Mouse (Mus musculus) heart, postnatal 0 days (tissue): ENCODE measurements around the gene Flot1. TPM values are rescaled to one million over a fixed set of nuclear protein-coding genes. Genes with fewer than 3 reads are reported as not detected.
A peak's percentile ranks its signal among the peaks of the same experiment; 100 is the strongest.

ENCODE experiments used
- ATAC-seq: fragments of 200-750 bp; cut with Nextera tagmentation; 2 replicates; pipeline ENCODE4 v1.8.0; 2017; ENCODE audit warnings: low read depth, moderate number of reproducible peaks, moderate library complexity; ENCODE audit not compliant: insufficient read depth
- DNase-seq: peaks from one replicate; pipeline ENCODE4 v3.0.0-alpha.2; 2016; ENCODE audit warnings: low spot score
- H3K27ac ChIP-seq: fragments of 300-500 bp; sonication (generic); 2 replicates; pipeline ENCODE4 v1.5.1; 2014; ENCODE audit warnings: low read depth, mild to moderate bottlenecking
- H3K27me3 ChIP-seq: fragments of 300-500 bp; sonication (generic); 2 replicates; pipeline ENCODE4 v1.6.1; 2014; ENCODE audit warnings: low read length, mixed read lengths; ENCODE audit not compliant: control insufficient read depth, insufficient read depth
- H3K36me3 ChIP-seq: fragments of 300-500 bp; sonication (generic); replicated peaks from 2 replicates; pipeline ENCODE4 v1.6.1; 2014; ENCODE audit warnings: low read length, mixed read lengths; ENCODE audit not compliant: control insufficient read depth, insufficient read depth
- H3K4me1 ChIP-seq: fragments of 300-500 bp; sonication (generic); 2 replicates; pipeline ENCODE4 v1.6.1; 2014; ENCODE audit warnings: antibody characterized with exemption; ENCODE audit not compliant: control insufficient read depth, insufficient read depth
- H3K4me2 ChIP-seq: fragments of 300-500 bp; sonication (generic); 2 replicates; pipeline ENCODE4 v1.6.1; 2014; ENCODE audit warnings: low read depth, mild to moderate bottlenecking, low read length, moderate library complexity
- H3K4me3 ChIP-seq: fragments of 300-500 bp; sonication (generic); 2 replicates; pipeline ENCODE4 v1.5.1; 2014; ENCODE audit warnings: low read depth, low read length
- H3K9ac ChIP-seq: fragments of 300-500 bp; sonication (generic); replicated peaks from 2 replicates; pipeline ENCODE4 v1.6.1; 2014; ENCODE audit warnings: low read depth, low read length, mixed read lengths
- H3K9me3 ChIP-seq: fragments of 300-500 bp; sonication (generic); replicated peaks from 2 replicates; pipeline ENCODE4 v1.6.1; 2016; ENCODE audit warnings: low read length; ENCODE audit not compliant: control insufficient read depth
- CTCF ChIP-seq: IDR thresholded peaks from 2 replicates; pipeline ENCODE4 v1.5.1; 2016; ENCODE audit warnings: antibody characterized with exemption, control low read depth, low read depth
- EP300 ChIP-seq: IDR thresholded peaks from 2 replicates; pipeline ENCODE4 v1.6.1; 2016; ENCODE audit warnings: antibody characterized with exemption, low read depth
- WGBS: fragments of 180-500 bp; shearing (Covaris S2); extraction: QIAGEN DNeasy Blood & Tissue Kit; methylation state at CpG from one replicate; pipeline ENCODE4 v1.1.7; 2014; 5-methylcytosine and 5-hydroxymethylcytosine counted together
- polyA plus RNA-seq: library from polyadenylated mRNA; unstranded; fragments of >200 nt; fragmentation: Nextera tagmentation; extraction: Ambion mirVana; gene quantifications from 2 replicates; pipeline ENCODE4 v1.2.1, GENCODE M21; 2015
- total RNA-seq: library from RNA; depleted of rRNA; stranded (reverse); fragments of >200 nt; gene quantifications from 2 replicates; pipeline ENCODE4 v1.2.3, GENCODE M21; 2014; ENCODE audit warnings: low replicate concordance; rRNA removed

Gene Flot1
- total RNA-seq (161 and 163 TPM in 2 replicates), polyA plus RNA-seq (122 and 132 TPM in 2 replicates)

DNA sequence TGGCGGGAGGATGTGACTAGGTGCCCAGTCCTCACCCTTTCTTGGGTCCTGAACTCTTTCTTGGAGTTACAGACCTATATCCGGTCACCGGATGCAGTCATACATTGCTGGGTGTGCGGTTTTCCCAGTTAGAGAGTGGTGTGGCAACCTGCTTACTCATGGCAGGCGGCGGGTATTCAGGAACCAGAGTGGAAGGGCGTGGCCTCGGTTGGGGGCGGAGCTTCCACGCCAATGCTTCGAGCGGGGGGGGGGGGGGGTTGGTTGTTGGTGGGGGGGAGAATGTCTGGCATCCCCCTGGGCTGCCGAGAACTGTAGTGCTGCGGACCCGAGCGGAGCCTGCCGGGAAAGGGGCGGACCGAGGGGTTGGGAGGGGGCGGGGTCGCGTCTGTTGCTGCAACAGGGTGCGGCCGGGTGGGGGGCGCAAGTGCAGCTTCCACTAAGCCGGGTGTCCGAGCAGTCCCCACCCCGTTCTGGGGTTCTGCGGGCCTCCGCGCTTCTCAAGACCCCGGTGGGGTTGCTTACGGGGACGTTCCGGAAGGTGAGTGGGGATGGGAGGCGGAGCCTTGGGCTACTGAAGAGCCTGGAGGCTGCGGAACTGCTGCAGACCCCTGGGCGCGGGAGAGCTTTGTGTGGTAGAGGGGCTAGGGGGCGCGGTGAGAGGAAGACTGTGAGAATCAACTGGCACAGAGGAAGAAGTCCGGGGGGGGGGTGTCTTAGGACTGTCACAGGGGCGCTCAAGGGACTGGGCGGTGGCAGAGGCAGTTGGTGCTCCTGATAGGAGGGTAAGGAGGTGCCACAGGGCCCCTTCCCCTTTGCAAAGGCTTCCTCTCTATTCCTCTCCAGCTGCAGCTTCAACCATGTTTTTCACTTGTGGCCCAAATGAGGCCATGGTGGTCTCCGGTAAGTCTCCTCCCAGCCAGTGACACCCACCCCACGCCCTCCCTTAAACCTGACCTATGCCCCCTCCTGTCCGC is at the start of gene Flot1:
Gene Flot1 (plus strand): TSS at position 267 of the 974 bp plus-strand sequence.
- WGBS: under 1% methylated on average over 35 of the region's 47 CpGs
- no peak; the same call in 1 of the 2 replicates for TF ChIP-seq EP300
- TF ChIP-seq CTCF: no peak
- no peaks in the 10 kb centered on the region for H3K9me3 ChIP-seq
- peak; percentile 84 for ATAC-seq
- peak within 1 kb of the TSS; percentile 67 for H3K4me3 ChIP-seq
- 0 out of 2 replicates have a peak, but pooled peaks cover 3% of the 10 kb centered on the region for H3K4me1 ChIP-seq
- peak; percentile 95 for DNase-seq
- peak within 1 kb of the TSS; percentile 60 for H3K9ac ChIP-seq
- peak within 1 kb of the TSS; percentile 79 for H3K4me2 ChIP-seq
- H3K36me3 ChIP-seq: peaks cover 38% of the 10 kb centered on the region
- H3K27me3 ChIP-seq: no peaks in the 10 kb centered on the region
- peak within 1 kb of the TSS; percentile 86 for H3K27ac ChIP-seq

DNA sequence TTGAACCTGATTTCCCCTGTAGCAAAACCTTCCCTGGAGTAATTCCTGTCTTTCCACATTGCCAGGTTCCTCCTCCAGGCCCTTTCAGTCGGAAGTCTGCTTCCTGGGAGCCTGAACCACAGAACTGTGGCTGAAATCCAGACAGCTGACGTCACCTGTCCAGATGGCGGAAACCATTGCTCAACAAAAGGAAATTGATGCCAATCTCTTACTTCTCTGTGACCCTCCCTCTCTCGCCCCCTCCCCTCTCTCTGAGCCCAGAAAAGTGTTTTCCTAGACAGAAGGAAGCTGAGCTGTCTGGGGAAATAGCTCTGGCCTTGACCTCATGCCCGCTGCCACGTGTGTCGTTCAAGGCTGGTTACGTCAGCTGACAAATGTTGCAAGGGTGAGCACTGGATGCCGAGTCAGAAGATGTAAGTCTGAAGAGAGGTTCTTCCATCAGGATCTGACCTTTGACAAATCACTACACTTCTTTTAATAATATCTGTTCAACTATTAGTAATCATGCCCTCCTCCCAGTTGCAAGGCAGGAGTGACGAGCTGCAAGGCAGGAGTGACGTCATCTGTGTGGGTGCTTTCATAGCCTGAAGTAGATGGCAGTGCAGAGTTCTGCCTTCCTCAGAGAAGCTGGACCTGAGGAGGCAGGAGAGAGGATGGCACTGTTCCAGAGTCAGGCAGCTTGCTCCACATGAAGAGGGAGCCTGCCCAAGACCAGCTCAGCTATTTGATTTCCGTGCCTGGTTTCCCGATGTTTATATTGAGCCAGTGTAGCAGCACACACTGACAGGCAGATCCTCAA is 46.0 kb upstream of the Flot1 start:
- Histone ChIP-seq H3K4me2 (no peak overlapping the region), H3K27ac (peak overlapping the region; percentile 65), H3K36me3 (no peaks in the 10 kb centered on the region), H3K27me3 (no peaks in the 10 kb centered on the region), H3K4me1 (peaks cover 19% of the 10 kb centered on the region), H3K9ac (no peak overlapping the region), H3K9me3 (no peaks in the 10 kb centered on the region), H3K4me3 (no peak overlapping the region)
- ATAC-seq (peak; percentile 42), DNase-seq (peak; percentile 73)
- WGBS: 25% methylated on average over 13 of the region's 13 CpGs
- TF ChIP-seq EP300 (peak; percentile 55; the same call in 1 of the 2 replicates), CTCF (no peak)

DNA sequence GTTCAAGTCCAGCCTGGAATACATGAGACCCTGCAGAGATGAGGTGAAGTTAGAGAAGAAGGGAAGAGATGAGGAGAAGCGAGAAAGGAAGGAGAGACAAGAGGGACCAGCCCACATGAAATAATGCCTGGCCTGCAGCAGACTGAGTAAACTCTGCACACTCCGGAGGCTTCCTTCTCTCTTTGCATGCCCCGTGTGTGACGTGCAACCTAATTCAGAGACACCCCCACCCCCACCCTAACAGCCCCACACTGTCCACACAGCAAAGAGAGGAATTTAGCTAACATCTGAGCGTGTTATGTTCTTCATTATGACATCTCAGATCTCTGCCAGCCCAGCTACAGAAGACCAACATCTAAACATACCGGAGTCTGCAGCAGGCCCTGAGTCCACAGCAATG is 44.1 kb upstream of the Flot1 start:
- Histone ChIP-seq H3K27ac (peak overlapping the region; percentile 4), H3K4me3 (no peak overlapping the region), H3K4me2 (no peak overlapping the region), H3K9ac (no peak overlapping the region), H3K27me3 (no peaks in the 10 kb centered on the region), H3K9me3 (no peaks in the 10 kb centered on the region), H3K4me1 (peaks cover 20% of the 10 kb centered on the region), H3K36me3 (no peaks in the 10 kb centered on the region)
- DNase-seq: no peak
- no peak for ATAC-seq
- TF ChIP-seq EP300 (no peak), CTCF (no peak)
- 41% methylated on average over 6 of the region's 6 CpGs for WGBS

DNA sequence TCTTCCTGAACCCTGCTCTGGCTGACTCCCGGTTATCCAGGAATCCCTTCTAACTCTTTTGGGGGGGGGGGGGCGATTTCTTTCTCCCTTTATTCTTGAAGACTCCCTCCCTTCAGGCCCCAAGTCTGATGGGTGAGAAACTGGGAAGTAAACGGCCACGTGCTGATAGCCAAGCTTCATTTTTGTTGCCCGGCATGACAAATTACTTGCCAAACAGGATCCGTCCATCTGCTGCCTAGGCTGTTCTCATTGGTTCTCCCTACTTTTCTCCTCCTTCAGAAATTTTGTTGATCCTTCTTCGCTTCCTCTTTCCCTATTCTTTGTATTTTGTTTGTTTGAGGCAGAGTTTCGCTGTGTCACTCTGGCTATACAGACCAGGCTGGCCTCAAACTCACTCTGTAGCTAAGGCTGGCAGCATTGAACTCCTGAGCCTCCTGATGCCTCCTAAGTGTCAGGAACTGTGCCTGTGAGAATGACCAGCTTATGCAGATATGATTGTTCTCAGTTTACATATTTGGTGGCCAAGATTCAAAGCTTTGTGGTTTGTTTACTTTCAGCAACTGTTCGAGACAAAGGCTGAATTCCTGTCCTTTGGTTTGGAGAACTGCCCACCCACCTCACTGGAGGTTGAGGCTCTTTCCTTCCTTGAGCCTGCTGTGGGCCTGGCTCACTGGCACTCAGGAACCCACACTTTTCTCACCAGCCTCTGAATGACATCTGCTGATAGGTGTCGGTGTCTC is 43.4 kb upstream of the Flot1 start:
- DNase-seq: no peak
- Histone ChIP-seq H3K27ac (peak overlapping the region; percentile 15; the same call in 1 of the 2 replicates), H3K27me3 (no peaks in the 10 kb centered on the region), H3K4me3 (no peak overlapping the region), H3K4me1 (peaks cover 27% of the 10 kb centered on the region), H3K9ac (no peak overlapping the region), H3K36me3 (no peaks in the 10 kb centered on the region), H3K4me2 (no peak overlapping the region), H3K9me3 (no peaks in the 10 kb centered on the region)
- no peak for TF ChIP-seq EP300
- TF ChIP-seq CTCF: no peak
- ATAC-seq: no peak
- 67% methylated on average over 10 of the region's 10 CpGs for WGBS

DNA sequence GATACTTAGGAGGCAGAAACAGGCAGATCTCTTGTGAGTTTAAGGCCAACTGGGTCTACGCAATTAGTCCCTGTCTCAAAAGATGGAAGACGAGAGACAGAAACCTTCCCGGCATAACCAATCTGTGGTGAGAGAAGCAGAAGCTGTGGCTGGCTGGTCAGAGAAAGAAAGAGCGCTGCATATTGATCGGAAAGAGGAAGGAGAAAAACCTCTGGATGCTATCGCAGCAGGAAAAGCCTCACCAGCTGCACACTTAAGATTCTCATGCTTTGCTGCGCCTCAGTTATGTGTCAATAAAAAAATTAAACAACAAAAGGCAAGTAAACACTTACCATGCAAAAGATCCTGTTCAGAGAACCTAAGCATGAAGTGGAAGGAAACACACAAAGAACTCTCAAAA is 42.7 kb upstream of the Flot1 start:
- ATAC-seq: no peak
- H3K27ac ChIP-seq: no peak overlapping the region
- H3K36me3 ChIP-seq: no peaks in the 10 kb centered on the region
- H3K9ac ChIP-seq: no peak overlapping the region
- no peak for TF ChIP-seq CTCF
- no peak for TF ChIP-seq EP300
- no peaks in the 10 kb centered on the region for H3K9me3 ChIP-seq
- 91% methylated on average over 7 of the region's 7 CpGs for WGBS
- H3K27me3 ChIP-seq: no peaks in the 10 kb centered on the region
- H3K4me2 ChIP-seq: no peak overlapping the region
- DNase-seq: no peak
- no peak overlapping the region for H3K4me3 ChIP-seq
- peaks cover 31% of the 10 kb centered on the region for H3K4me1 ChIP-seq
